Mouse (Mus musculus) kidney, adult 2 months (tissue): Measurements from ENCODE around the gene Wdr90. TPM values are rescaled to one million over a fixed set of nuclear protein-coding genes. Genes with fewer than 3 reads are reported as not detected.

ENCODE experiments used
- DNase-seq: peaks from one replicate; pipeline ENCODE4 v3.0.0; 2021
- H3K27ac ChIP-seq: fragments of 200-500 bp; 2 replicates; pipeline ENCODE4 v1.5.1; 2012; ENCODE audit warnings: low read depth, low read length, control low read depth, inconsistent platforms; ENCODE audit not compliant: insufficient read depth
- H3K27me3 ChIP-seq: fragments of 200-500 bp; replicated peaks from 2 replicates; pipeline ENCODE4 v1.6.1; 2012; ENCODE audit warnings: mild to moderate bottlenecking, moderate library complexity, low read length, inconsistent platforms; ENCODE audit not compliant: control insufficient read depth, insufficient read depth
- H3K36me3 ChIP-seq: fragments of 200-500 bp; 2 replicates; pipeline ENCODE4 v1.6.1; 2012; ENCODE audit warnings: mild to moderate bottlenecking, moderate library complexity, low read length, inconsistent platforms; ENCODE audit not compliant: control insufficient read depth, insufficient read depth
- H3K4me1 ChIP-seq: fragments of 200-500 bp; 2 replicates; pipeline ENCODE4 v1.6.1; 2011; ENCODE audit warnings: low read length; ENCODE audit not compliant: control insufficient read depth, insufficient read depth
- H3K4me3 ChIP-seq: fragments of 200-500 bp; 2 replicates; pipeline ENCODE4 v1.5.1; 2011; ENCODE audit warnings: mild to moderate bottlenecking, low read depth, low read length, control low read depth; ENCODE audit not compliant: insufficient read depth
- CTCF ChIP-seq: fragments of 200-500 bp; conservative IDR thresholded peaks from 2 replicates; pipeline ENCODE4 v1.5.1; 2011; ENCODE audit warnings: low read depth, mild to moderate bottlenecking, control low read depth, low read length, moderate library complexity, mixed read lengths; ENCODE audit not compliant: insufficient read depth, insufficient read length
- POLR2A ChIP-seq: fragments of 200-500 bp; IDR thresholded peaks from one replicate; pipeline ENCODE4 v1.6.1; 2011; ENCODE audit warnings: low read depth, low read length, control low read depth
- WGBS: fragments of 180-500 bp; shearing (Covaris S2); methylation state at CpG from one replicate; pipeline ENCODE4 v1.1.7; 2018; 5-methylcytosine and 5-hydroxymethylcytosine counted together
- polyA plus RNA-seq: library from polyadenylated mRNA; depleted of rRNA; stranded (reverse); fragments of >200 nt; gene quantifications from 2 replicates; pipeline ENCODE4 v1.2.3, GENCODE M21; 2012

Wdr90 gene
- polyA plus RNA-seq, 1 experiment = 23.8 TPM

DNA sequence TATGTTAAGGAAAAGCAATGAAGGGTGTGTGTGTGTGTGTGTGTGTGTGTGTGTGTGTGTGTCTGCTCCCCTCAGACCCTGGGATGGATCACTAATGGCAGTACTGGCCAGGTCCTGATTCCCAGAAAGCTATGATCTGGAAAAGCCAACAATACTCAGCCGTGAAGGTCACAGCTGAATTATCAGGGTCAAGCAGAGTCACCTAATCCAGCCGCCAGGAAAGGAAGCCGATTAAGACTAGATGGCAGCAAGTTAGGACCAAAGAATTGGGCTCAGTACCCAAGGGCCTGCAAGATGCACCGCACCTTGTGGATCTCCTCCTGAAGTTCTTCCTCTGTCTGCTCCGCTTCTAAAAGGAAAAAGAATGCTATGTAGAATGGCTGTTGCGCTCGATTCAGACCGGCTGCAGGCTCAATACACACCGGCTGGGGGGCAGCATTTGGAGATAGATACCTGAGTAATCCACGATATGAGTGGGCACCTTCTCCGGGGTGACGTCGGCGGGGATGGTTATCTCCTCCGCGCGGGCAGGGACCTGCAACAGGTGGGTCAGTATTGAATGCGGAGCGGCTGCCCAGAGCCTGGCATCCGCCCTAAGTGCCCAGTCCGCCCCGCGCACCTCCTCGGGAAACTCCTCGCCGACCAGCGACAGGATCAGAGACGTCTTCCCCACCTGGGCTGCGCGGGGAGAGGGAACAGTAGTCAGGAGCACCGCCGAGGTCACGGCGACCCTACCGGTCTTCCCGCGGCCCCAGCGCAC, 17.5 kb downstream of the Wdr90 start:
- under 1% methylated on average over 38 of the region's 38 CpGs for WGBS
- H3K4me1 ChIP-seq = peaks cover 13% of the 10 kb centered on the region
- H3K27ac ChIP-seq = peak overlapping the region; percentile 77
- H3K36me3 ChIP-seq = no peaks in the 10 kb centered on the region; the same call in 1 of the 2 replicates
- peak overlapping the region; percentile 78 for H3K4me3 ChIP-seq
- TF ChIP-seq POLR2A = no peak
- peak; percentile 52 for DNase-seq
- H3K27me3 ChIP-seq = no peaks in the 10 kb centered on the region

DNA sequence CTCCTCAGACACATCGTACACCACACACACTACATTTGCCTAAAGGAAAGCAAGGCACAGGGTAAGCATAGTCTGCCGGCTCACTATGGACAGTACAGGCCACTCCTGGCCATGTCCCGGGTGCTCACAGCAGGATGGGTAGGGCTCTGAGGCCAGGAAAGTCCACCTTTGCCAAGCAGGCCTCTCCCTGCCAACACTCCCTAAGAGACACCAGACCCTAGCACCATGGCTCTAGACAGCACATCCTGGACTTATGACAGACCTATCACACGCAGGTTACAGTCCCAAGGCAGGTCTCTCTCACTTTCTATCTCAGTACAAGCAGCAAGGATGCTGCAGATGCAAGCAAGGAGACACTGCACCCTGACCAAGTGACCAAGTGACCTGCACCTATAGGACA, 18.2 kb downstream of the Wdr90 start:
- TF ChIP-seq POLR2A (no peak), CTCF (no peak)
- WGBS = 72% methylated on average over 4 of the region's 4 CpGs
- H3K36me3 ChIP-seq = no peaks in the 10 kb centered on the region; the same call in 1 of the 2 replicates
- peaks cover 16% of the 10 kb centered on the region for H3K4me1 ChIP-seq
- DNase-seq = no peak
- peak overlapping the region; percentile 78 for H3K4me3 ChIP-seq
- H3K27ac ChIP-seq = peak overlapping the region; percentile 77; the same call in 1 of the 2 replicates
- no peaks in the 10 kb centered on the region for H3K27me3 ChIP-seq

DNA sequence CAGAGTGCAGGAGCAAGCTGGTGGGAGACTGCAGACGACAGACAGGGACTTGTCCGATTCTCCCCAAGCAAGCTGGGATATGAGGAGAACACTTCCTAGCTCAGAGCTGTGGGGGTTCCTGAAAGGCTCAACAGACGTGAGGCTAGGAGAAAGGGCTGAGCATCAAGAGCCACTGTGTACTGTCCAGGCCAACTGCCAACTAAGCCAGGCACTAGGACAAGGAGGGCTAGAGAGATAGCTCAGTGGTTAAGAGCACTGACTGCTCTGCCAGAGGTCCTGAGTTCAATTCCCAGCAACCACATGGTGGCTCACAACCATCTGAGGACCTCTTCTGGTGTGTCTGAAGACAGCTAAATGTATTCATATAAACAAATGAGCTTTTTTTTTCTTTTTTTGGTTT, 18.8 kb downstream of the Wdr90 start:
- Histone ChIP-seq H3K4me1 (peaks cover 20% of the 10 kb centered on the region), H3K27ac (no peak overlapping the region), H3K4me3 (no peak overlapping the region), H3K27me3 (no peaks in the 10 kb centered on the region), H3K36me3 (no peaks in the 10 kb centered on the region; the same call in 1 of the 2 replicates)
- no peak for DNase-seq
- TF ChIP-seq POLR2A = no peak
- TF ChIP-seq CTCF = no peak
- 79% methylated on average over 3 of the region's 3 CpGs for WGBS

DNA sequence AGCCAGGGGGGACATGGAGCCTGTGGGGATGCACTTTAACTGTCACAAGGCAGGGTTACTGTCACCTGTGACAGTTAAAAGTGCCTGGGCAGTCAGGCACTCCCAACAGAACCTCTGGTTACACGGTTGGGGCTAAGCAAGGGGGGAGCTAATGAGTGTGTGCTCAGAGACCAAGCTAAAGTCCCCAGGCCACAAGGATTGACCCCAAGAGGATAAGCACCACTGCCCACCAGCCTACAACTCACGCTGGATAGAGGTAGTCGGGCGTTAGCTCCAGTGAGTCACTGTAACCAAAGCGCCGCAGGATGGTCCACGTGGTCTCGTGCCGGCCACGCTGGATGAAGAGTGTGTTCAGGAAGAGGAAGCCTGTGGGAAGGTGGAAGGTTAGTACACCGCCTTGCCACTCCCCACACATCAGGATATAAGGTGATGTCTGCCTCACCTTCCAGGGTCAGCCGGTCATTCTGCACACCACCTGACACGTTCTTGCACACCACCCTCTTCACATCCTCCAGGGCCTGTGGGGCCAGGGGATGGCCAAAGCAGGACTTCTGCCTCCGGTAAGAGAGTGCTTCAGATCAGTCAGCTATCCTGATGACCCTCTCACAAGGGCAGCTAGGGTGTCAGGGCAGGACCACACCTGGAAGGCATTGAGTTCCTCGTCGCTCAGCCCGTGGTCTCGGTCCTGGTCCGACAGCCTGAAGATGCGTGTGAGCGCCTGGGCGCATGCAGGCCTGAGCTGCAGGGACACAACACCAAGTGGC, 20.0 kb downstream of the Wdr90 start, which contains the start of gene Gm20683:
Gene Gm20683, minus strand, starts transcription at position 647 of the 764 bp plus-strand sequence.
- Histone ChIP-seq H3K27me3 (no peaks in the 10 kb centered on the region), H3K4me3 (no peak within 1 kb of the TSS), H3K4me1 (peaks cover 25% of the 10 kb centered on the region), H3K27ac (no peak within 1 kb of the TSS), H3K36me3 (no peaks in the 10 kb centered on the region; the same call in 1 of the 2 replicates)
- no peak for DNase-seq
- TF ChIP-seq POLR2A = no peak
- TF ChIP-seq CTCF = no peak
- 88% methylated on average over 22 of the region's 22 CpGs for WGBS

- no peaks in the 10 kb centered on the region; the same call in 1 of the 2 replicates for H3K36me3 ChIP-seq
- H3K27me3 ChIP-seq = no peaks in the 10 kb centered on the region
- WGBS = 87% methylated on average over 6 of the region's 6 CpGs
- no peak for DNase-seq
- peaks cover 33% of the 10 kb centered on the region for H3K4me1 ChIP-seq
- H3K27ac ChIP-seq = no peak overlapping the region
- no peak overlapping the region for H3K4me3 ChIP-seq
- TF ChIP-seq CTCF (no peak), POLR2A (no peak)
Measured at GRCm38 (mm10) chr17:25840519-25840918, 20.8 kb downstream of the Wdr90 start.

- no peaks in the 10 kb centered on the region; the same call in 1 of the 2 replicates for H3K36me3 ChIP-seq
- H3K4me1 ChIP-seq = peaks cover 37% of the 10 kb centered on the region
- peak overlapping the region; percentile 54; the same call in 1 of the 2 replicates for H3K27ac ChIP-seq
- no peak overlapping the region for H3K4me3 ChIP-seq
- WGBS = 58% methylated on average over 14 of the region's 14 CpGs
- TF ChIP-seq POLR2A (no peak), CTCF (no peak)
- DNase-seq = peak; percentile 81
- no peaks in the 10 kb centered on the region for H3K27me3 ChIP-seq
Measured at GRCm38 (mm10) chr17:25839455-25840235, 21.7 kb downstream of the Wdr90 start.
